Mouse (Mus musculus) lung, postnatal 0 days (tissue): ENCODE data around the gene Gm9903. TPM values are rescaled to one million over a fixed set of nuclear protein-coding genes. Genes with fewer than 3 reads are reported as not detected.

Experiments used
- ATAC-seq: fragments of 200-750 bp; cut with Nextera tagmentation; 2 replicates; pipeline ENCODE4 v1.8.0; 2017; ENCODE audit warnings: moderate library complexity
- DNase-seq: peaks from one replicate; pipeline ENCODE4 v3.0.0-alpha.2; 2016; ENCODE audit warnings: low spot score
- H3K27ac ChIP-seq: fragments of 300-500 bp; sonication (generic); 2 replicates; pipeline ENCODE4 v1.5.1; 2014; ENCODE audit warnings: antibody characterized with exemption, mild to moderate bottlenecking, low read length, mixed read lengths
- H3K27me3 ChIP-seq: fragments of 300-500 bp; sonication (generic); replicated peaks from 2 replicates; pipeline ENCODE4 v1.6.1; 2014; ENCODE audit warnings: low read length, mixed read lengths; ENCODE audit not compliant: insufficient read depth
- H3K36me3 ChIP-seq: fragments of 300-500 bp; sonication (generic); 2 replicates; pipeline ENCODE4 v1.6.1; 2014; ENCODE audit warnings: low read length, mixed read lengths; ENCODE audit not compliant: insufficient read depth
- H3K4me1 ChIP-seq: fragments of 300-500 bp; sonication (generic); 2 replicates; pipeline ENCODE4 v1.6.1; 2014; ENCODE audit warnings: antibody characterized with exemption, low read depth, low read length, mixed read lengths; ENCODE audit not compliant: insufficient read depth
- H3K4me2 ChIP-seq: fragments of 300-500 bp; sonication (generic); replicated peaks from 2 replicates; pipeline ENCODE4 v1.6.1; 2014; ENCODE audit warnings: low read depth, mild to moderate bottlenecking, low read length, moderate library complexity, mixed read lengths
- H3K4me3 ChIP-seq: fragments of 300-500 bp; sonication (generic); 2 replicates; pipeline ENCODE4 v1.5.1; 2014; ENCODE audit warnings: low read depth, low read length
- H3K9ac ChIP-seq: fragments of 300-500 bp; sonication (generic); replicated peaks from 2 replicates; pipeline ENCODE4 v1.6.1; 2014; ENCODE audit warnings: low read depth, mild to moderate bottlenecking
- H3K9me3 ChIP-seq: fragments of 300-500 bp; sonication (generic); 2 replicates; pipeline ENCODE4 v1.6.1; 2016; ENCODE audit warnings: low read length, mixed read lengths
- CTCF ChIP-seq: IDR thresholded peaks from 2 replicates; pipeline ENCODE4 v1.5.1; 2016; ENCODE audit warnings: antibody characterized with exemption, mild to moderate bottlenecking
- EP300 ChIP-seq: IDR thresholded peaks from 2 replicates; pipeline ENCODE4 v1.6.1; 2016; ENCODE audit warnings: antibody characterized with exemption, mild to moderate bottlenecking, control low read depth
- WGBS: fragments of 180-500 bp; shearing (Covaris S2); extraction: QIAGEN DNeasy Blood & Tissue Kit; methylation state at CpG from one replicate; pipeline ENCODE4 v1.1.7; 2014; 5-methylcytosine and 5-hydroxymethylcytosine counted together
- polyA plus RNA-seq: library from polyadenylated mRNA; unstranded; fragments of >200 nt; fragmentation: Nextera tagmentation; extraction: Ambion mirVana; gene quantifications from 2 replicates; pipeline ENCODE4 v1.2.1, GENCODE M21; 2015

Gm9903 gene
- polyA plus RNA-seq, 1 experiment from 2014 or later, result 0.41 TPM

DNA sequence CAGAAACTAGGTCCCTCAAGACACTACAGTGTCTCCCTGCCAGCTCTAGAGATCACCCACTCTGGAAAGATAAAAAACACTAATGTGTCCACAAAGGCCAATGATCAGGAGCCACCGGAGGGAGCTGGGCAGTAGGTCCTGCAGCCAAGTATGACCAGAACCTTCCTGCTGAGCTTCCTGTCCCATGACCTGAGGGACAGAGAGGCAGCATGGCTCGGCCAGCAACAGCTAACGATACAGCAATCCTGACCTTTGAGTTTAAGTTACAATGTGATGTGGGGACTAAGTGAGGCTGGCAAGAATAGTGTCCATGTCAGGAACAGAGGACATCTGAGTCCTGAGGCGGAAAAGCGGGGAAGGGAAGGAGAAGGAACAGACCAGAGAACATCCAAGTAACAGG is 24.4 kb upstream of the Gm9903 start:
- ATAC-seq (no peak), DNase-seq (no peak)
- no peak overlapping the region for H3K4me2 ChIP-seq
- H3K27me3 ChIP-seq, result no peaks in the 10 kb centered on the region
- TF ChIP-seq CTCF (no peak), EP300 (no peak)
- H3K36me3 ChIP-seq, result peaks cover 24% of the 10 kb centered on the region; the same call in 1 of the 2 replicates
- H3K4me3 ChIP-seq, result no peak overlapping the region
- H3K4me1 ChIP-seq, result no peaks in the 10 kb centered on the region
- H3K9me3 ChIP-seq, result no peaks in the 10 kb centered on the region
- WGBS, result 81% methylated on average over 5 of the region's 5 CpGs
- no peak overlapping the region for H3K9ac ChIP-seq
- no peak overlapping the region for H3K27ac ChIP-seq

DNA sequence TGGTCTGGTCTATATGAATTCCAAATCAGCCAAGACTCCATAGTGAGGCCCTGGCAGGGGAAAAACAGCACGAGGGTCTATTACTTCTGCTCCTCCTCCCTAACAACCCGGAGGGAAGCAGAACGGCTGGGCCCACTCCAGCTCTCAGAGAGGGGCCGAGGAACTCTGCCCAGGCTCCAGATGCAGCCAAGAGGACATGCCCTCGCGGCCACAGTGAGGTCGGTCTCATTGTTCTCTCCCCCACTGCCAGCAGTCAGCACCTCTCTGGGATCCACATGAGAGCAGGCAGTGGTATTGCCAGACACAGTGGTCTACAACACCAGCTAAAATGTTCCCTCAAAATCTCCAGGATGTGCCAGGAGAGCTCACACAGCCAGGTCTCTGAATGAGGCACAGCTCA is 23.1 kb upstream of the Gm9903 start:
- Histone ChIP-seq H3K27me3 (no peaks in the 10 kb centered on the region), H3K4me1 (no peaks in the 10 kb centered on the region), H3K9me3 (no peaks in the 10 kb centered on the region), H3K4me2 (no peak overlapping the region), H3K9ac (no peak overlapping the region), H3K4me3 (no peak overlapping the region), H3K27ac (no peak overlapping the region), H3K36me3 (peaks cover 26% of the 10 kb centered on the region; the same call in 1 of the 2 replicates)
- WGBS, result 72% methylated on average over 7 of the region's 7 CpGs
- no peak for ATAC-seq
- no peak for TF ChIP-seq CTCF
- no peak for TF ChIP-seq EP300
- no peak for DNase-seq

- 94% methylated on average over 15 of the region's 15 CpGs for WGBS
These were observed 22.3 kb upstream of the Gm9903 start for GRCm38 (mm10) chr5:33607434-33607833.

DNA sequence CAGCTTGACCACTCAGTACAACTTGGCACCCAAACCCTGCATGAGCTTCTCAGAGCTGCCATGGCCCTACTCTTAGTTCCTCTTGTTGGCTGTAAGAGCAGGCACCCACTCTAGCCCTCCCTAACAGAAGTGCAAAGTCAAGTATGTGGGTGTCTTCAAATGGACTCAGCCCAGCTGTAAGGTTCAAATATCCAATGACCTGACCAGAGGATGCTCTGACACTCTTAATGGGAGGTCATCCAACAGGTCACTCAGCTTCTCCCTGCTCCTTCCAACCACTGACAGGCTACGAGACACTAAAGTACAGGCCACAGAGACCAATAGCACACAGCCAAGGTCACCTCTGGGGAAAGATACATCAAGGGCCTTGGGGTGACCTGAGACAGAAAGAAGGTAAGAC is 20.5 kb upstream of the Gm9903 start:
- DNase-seq, result no peak
- peaks cover 31% of the 10 kb centered on the region; the same call in 1 of the 2 replicates for H3K36me3 ChIP-seq
- no peak overlapping the region for H3K4me2 ChIP-seq
- H3K27me3 ChIP-seq, result no peaks in the 10 kb centered on the region
- H3K4me3 ChIP-seq, result no peak overlapping the region
- no peaks in the 10 kb centered on the region for H3K4me1 ChIP-seq
- no peaks in the 10 kb centered on the region for H3K9me3 ChIP-seq
- H3K9ac ChIP-seq, result no peak overlapping the region
- WGBS, result 88% methylated on average over 1 of the region's 1 CpGs
- no peak for TF ChIP-seq CTCF
- no peak for TF ChIP-seq EP300
- no peak overlapping the region for H3K27ac ChIP-seq
- ATAC-seq, result no peak

More at GRCm38 (mm10) chr5:33607434-33607833, 22.3 kb upstream of the Gm9903 start:
- Histone ChIP-seq H3K4me2 (no peak overlapping the region), H3K27ac (no peak overlapping the region), H3K36me3 (peaks cover 29% of the 10 kb centered on the region; the same call in 1 of the 2 replicates), H3K9ac (no peak overlapping the region), H3K27me3 (no peaks in the 10 kb centered on the region), H3K9me3 (no peaks in the 10 kb centered on the region), H3K4me3 (no peak overlapping the region), H3K4me1 (no peaks in the 10 kb centered on the region)
- ATAC-seq (no peak), DNase-seq (no peak)
- no peak for TF ChIP-seq CTCF

GRCm38 (mm10) chr5:33611795-33612194 is 17.9 kb upstream of the Gm9903 start:
- DNase-seq, result no peak
- no peak overlapping the region for H3K4me2 ChIP-seq
- H3K9me3 ChIP-seq, result no peaks in the 10 kb centered on the region
- WGBS, result 88% methylated on average over 1 of the region's 1 CpGs
- no peaks in the 10 kb centered on the region for H3K27me3 ChIP-seq
- H3K27ac ChIP-seq, result no peak overlapping the region
- ATAC-seq, result no peak
- peaks cover 25% of the 10 kb centered on the region; the same call in 1 of the 2 replicates for H3K36me3 ChIP-seq
- no peaks in the 10 kb centered on the region for H3K4me1 ChIP-seq
- TF ChIP-seq CTCF, result no peak
- TF ChIP-seq EP300, result no peak
- no peak overlapping the region for H3K9ac ChIP-seq
- no peak overlapping the region for H3K4me3 ChIP-seq

DNA sequence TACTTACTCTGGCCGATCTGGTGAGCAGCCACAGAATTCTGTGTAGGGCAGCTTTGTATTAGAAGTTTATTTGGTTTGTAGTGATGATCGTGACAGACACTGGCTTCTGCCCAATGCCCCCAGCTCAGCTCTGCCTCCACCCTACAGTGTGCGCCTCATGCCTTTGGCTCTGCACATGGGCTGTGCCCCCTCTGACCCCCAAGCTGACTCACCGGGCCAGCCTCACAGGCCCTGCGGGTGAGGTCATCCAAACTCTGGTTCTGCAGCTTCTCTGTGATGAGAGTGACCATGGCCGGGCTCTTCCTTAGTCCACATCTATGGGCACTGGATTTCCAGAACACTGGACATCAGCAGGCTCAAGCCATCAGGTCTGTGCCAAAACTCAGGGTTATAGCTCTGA is 15.3 kb upstream of the Gm9903 start:
- no peaks in the 10 kb centered on the region for H3K9me3 ChIP-seq
- peaks cover 13% of the 10 kb centered on the region; the same call in 1 of the 2 replicates for H3K36me3 ChIP-seq
- no peak overlapping the region for H3K27ac ChIP-seq
- no peak for DNase-seq
- no peak overlapping the region for H3K4me2 ChIP-seq
- no peak for ATAC-seq
- WGBS, result 77% methylated on average over 6 of the region's 6 CpGs
- TF ChIP-seq CTCF, result no peak
- TF ChIP-seq EP300, result no peak
- H3K4me3 ChIP-seq, result no peak overlapping the region
- H3K4me1 ChIP-seq, result no peaks in the 10 kb centered on the region
- no peak overlapping the region for H3K9ac ChIP-seq
- H3K27me3 ChIP-seq, result no peaks in the 10 kb centered on the region

DNA sequence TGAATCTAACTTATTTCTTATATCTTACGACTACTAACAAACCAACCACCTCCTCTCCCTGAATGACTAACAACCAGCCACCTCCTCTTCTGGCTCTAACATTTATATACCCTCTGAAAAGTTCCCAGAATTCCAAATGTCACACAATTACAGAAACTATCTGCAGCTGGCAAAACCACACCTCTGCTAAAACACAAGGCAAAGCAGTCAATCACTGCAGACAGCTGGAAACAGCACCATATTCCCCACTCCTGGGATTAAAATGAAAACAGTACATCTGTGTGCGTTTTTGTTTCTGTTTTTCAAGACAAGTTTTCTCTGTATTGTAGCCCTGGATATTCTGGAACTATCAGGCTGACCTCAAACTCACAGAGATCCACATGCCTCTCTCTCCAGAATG is 7.1 kb upstream of the Gm9903 start:
- ATAC-seq (no peak), DNase-seq (no peak)
- H3K36me3 ChIP-seq, result no peaks in the 10 kb centered on the region
- TF ChIP-seq EP300 (no peak), CTCF (no peak)
- no peaks in the 10 kb centered on the region for H3K4me1 ChIP-seq
- whole genome bisulfite sequencing, result 98% methylated on average over 2 of the region's 2 CpGs
- no peaks in the 10 kb centered on the region for H3K27me3 ChIP-seq
- H3K27ac ChIP-seq, result no peak overlapping the region
- no peak overlapping the region for H3K9ac ChIP-seq
- H3K9me3 ChIP-seq, result no peaks in the 10 kb centered on the region
- H3K4me3 ChIP-seq, result no peak overlapping the region
- no peak overlapping the region for H3K4me2 ChIP-seq
